Mouse (Mus musculus): ENCODE data around the gene Ptpn13. TPM values are rescaled to one million over a fixed set of nuclear protein-coding genes. Genes with fewer than 3 reads are reported as not detected.

Gene Ptpn13
- total RNA-seq, 2 experiments from 2014 or later, result 0.30 to 0.58 TPM

GRCm38 (mm10) chr5:103592706-103593105 lies 167.7 kb downstream of the Ptpn13 start:
- ATAC-seq (replicated peaks; ENCODE audit: poor library complexity), result no peak

GRCm38 (mm10) chr5:103593575-103593974 lies 168.6 kb downstream of the Ptpn13 start:
- ATAC-seq (replicated peaks; ENCODE audit: poor library complexity), result no peak

- peak; percentile 61 for ATAC-seq (replicated peaks; ENCODE audit: poor library complexity)
Measured at GRCm38 (mm10) chr5:103595394-103596226, 170.6 kb downstream of the Ptpn13 start.

DNA sequence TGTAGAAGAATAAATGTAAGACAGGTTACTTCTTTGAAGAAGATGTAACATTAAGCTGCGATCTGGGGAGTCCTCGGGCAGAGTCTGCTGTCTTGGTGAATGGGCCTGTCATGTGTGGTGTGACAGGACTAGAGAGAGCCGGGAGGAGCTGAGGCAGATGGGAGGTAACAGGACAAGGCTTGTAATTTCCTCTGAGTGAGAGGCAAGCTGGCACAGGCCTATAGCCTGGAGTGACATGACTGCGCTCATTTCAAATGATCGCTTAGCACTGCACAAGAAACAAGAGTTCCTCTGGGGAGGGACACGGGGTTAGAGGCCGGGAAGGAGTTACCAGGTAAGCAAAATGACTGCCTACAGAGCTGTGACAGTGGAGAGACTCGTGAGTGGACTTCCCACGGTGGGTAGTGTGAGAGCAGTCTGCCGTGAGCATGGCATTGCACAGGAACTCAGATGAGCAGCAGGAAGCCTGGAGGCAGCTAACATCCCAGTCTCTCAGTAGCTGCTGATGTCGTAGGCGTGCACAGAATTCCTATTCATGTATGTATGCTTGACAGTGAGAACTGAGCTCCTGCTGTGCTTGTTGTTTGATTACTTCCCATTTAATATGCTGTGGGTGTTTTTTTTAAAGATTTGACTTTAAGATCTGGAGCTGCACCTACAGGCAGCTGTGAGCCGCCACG lies 171.6 kb downstream of the Ptpn13 start:
- no peak for ATAC-seq (replicated peaks; ENCODE audit: poor library complexity)

DNA sequence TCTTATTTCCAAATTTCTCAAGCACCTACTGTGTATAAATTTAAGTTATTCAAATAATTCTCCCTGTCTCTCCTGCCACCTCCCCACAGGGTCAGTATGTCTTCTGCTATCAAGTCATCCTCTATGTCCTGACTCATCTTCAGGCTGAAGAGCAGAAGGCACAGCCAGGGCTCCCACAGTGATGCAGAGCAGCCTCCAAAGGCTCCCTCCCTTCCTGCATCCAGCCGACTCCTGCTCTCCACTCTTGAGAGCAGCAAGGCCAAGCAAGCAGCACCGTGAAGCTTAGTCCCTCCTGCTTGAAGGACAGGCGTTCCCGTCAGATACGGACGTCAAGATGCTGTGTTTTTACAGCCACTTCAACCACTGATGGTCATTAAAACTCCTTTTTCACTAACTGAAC lies 172.6 kb downstream of the Ptpn13 start:
- ATAC-seq (replicated peaks; ENCODE audit: poor library complexity), result no peak

DNA sequence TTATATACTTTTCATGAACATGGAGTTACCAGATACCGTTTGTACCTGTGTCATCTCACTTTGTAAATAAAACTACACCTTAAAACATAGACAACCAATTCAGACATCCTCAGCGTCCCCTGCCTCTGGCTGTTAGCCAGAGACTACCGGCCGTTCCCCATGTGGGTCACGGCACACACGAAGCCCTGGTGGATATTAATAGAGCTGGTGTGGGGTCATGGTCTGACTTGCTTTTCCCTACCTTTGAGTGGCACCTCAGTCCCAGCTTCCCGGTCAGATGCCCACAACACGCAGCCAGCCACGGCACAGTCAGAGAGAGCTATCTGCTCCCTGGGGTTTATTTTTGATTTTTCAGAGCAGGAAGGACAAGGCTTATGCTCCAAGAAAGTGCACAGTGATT lies 173.3 kb downstream of the Ptpn13 start:
- no peak for ATAC-seq (replicated peaks; ENCODE audit: poor library complexity)

- ATAC-seq (replicated peaks; ENCODE audit: poor library complexity), result no peak
Measured at GRCm38 (mm10) chr5:103598881-103599280, 173.9 kb downstream of the Ptpn13 start.

- no peak for ATAC-seq (replicated peaks; ENCODE audit: poor library complexity)
Measured at GRCm38 (mm10) chr5:103603115-103603893, 178.3 kb downstream of the Ptpn13 start.

- no peak for ATAC-seq (replicated peaks; ENCODE audit: poor library complexity)
Measured at GRCm38 (mm10) chr5:103605707-103606106, 180.7 kb downstream of the Ptpn13 start.

DNA sequence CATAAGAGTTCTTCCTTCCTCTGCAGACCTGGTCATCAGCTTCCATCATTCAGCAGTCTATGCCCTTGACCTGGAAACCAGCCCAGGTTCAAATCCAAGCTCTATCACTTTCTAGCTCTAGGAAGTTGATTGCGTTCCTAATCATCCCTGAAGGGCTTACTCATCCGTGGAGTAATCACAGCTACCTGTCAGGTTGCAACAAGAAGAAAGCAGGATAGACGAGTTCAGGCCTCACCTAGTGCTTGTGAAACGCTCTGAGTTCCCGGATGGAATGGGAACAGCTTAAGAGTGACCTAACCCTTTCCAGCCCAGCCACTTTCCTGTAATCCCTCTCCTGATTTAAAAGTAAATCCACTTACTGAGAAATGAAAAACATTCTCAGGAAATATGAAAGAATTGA lies 185.2 kb downstream of the Ptpn13 start:
- ATAC-seq (replicated peaks; ENCODE audit: poor library complexity), result no peak

- ATAC-seq (replicated peaks; ENCODE audit: poor library complexity), result no peak
Measured at GRCm38 (mm10) chr5:103610856-103611472, 186.0 kb downstream of the Ptpn13 start.

DNA sequence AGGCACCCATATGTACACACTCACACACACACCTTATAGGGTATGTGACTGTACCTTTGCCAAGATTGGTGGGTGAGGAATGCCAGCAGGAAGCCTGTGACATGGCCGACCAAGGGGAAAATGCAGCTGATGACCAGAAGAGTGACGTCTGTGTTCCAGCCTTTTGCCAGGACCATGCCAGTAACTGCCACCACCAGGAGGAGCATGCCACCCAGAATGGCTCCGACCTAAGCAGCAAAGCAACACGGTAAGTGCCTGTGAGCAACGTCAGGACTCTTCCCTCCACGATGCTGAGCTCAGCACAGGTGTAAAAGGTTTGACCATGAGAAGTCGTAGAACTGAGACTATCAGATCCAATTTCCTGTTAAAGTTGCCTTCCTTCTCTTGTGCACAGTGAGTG lies 187.3 kb downstream of the Ptpn13 start:
- ATAC-seq (replicated peaks; ENCODE audit: poor library complexity), result no peak

DNA sequence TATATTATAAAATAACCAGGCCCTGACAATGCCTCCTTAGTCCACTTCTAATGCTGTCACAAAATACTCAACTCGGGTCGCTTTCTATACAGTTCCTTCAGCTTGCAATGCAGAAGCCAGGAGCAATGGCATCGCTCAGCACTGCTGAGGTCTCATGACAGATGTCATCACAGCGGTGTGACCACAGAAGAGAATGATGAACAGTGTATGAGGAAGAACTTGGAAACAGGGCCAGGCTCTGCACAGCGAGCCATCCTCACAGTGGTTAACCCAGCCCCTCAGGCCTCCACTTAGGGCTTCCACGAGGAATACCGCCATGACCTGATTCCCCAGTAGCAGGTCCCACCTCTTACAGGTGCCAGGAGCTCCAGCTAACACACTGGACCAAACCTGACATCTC lies 189.4 kb downstream of the Ptpn13 start:
- ATAC-seq (replicated peaks; ENCODE audit: poor library complexity), result peak; percentile 44; the same call in 1 of the 2 replicates

DNA sequence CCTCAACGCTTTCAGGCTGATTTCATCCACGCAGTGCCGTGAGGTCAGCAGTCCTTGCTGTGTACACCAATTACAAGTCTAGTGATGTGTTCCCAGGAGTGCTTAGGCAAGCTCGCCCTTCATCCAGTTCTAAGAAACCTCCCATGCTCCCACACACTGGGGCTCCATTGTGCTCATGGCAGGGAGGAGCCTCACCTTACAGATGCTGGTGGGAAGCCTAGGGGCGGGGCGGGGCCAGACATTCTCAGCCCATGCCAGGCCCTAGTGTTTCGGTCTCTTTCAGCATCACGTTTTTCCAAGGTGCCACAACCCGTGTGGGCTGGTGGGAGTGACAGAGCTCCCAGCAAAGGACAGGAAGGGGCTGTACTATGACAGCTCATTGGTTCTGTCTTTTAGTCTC lies 192.2 kb downstream of the Ptpn13 start:
- no peak for ATAC-seq (replicated peaks; ENCODE audit: poor library complexity)

DNA sequence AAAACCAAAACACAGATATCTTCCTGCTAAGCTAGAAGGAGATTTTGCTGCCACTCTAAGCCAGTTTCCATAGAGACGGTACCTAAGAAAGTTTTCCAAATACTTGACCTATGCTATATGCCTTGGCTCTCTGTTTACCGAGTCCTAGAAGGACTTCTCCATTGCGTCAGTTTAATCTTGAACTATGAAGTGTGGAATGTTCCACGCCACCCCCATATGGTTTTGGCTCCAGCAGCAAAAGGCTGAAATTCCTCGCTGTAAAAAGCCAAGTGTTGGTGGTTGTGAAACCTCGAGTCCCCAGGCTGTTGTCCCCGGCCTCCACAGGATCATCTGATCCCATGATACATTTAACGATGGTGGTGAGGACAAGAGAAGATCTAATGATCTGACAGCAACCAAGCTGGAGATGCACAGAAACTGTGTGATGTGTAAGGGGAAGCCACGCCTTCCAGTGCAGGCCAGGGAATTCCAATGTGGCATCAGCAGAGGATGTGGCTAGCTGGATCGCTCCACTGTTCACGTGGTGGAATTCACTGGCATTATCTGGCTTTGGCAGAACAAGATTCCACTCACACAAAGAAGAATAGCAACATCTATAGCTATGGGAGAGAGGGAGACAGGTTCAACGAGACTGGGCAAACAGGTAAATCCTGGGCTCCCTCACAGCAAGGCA lies 195.4 kb downstream of the Ptpn13 start:
- no peak for ATAC-seq (replicated peaks; ENCODE audit: poor library complexity)

DNA sequence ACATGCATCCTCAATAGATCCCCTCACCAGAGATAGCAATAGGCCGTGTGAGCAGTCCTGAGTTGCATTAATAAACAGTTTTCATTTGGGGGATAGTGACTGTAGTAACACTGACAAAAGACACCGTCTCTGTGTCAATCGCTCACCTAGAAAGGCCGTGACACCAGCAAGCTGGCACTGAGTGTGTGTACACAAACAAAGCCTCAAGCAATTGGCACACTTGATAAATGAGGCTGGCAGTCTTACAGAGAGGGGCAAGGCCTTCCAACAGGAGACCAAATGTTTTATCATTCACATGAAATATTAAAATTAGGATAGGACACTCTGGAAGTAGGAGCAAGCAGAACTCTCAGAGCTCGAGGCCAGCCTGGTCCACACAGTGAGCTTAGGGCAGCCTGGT lies 197.3 kb downstream of the Ptpn13 start:
- no peak for ATAC-seq (replicated peaks; ENCODE audit: poor library complexity)

DNA sequence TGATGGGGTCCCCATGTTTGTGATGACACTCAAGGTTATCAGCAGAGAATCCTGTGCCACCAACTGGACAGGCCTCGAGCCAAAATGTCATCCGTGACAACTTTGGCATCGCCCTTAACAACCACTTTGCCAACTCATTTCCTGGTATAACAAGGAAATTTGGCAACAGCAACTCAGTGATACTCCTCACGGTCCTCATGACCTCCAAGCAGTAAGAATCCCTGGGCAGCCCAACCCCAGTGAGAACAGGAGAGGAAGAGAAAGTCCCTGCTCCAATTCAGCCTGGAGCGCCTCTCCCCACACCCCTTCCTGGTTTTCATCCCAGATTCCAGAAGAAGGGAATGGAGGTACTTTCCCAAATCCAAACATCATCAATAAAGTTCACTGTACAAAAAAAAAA lies 199.8 kb downstream of the Ptpn13 start:
- ATAC-seq (replicated peaks; ENCODE audit: poor library complexity), result no peak

DNA sequence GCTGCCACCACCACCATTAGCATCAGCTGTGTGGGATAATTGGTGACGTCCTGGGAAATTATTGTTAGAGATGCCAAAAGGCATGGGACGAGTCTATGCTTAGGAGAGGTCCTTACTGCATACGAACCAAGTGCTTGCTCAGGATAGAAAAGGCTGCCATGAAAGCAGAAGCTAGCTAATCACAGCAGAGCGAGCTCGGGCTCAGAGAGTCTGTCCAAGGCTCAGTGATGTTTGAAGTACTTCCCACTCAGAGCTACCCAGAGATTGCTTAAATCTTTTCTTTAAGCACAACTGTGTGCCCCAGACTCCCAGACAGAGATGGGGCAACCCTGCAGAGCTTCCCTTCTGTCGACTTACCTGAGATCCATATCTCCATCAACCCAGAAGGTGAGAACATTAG lies 203.5 kb downstream of the Ptpn13 start:
- no peak for ATAC-seq (replicated peaks; ENCODE audit: poor library complexity)

GRCm38 (mm10) chr5:103629111-103629764 lies 204.2 kb downstream of the Ptpn13 start, which contains the start of gene Slc10a6:
Slc10a6 (minus strand) TSS chr5:103629403.
- ATAC-seq (replicated peaks; ENCODE audit: poor library complexity), result no peak

Data from megakaryocyte progenitor cell, adult 5-6 weeks (primary cell).